Mouse (Mus musculus) thymus, adult 2 months (tissue): ENCODE data around the gene Pld6.

Source experiments
- CTCF ChIP-seq: fragments of 200-500 bp; IDR thresholded peaks from 2 replicates; pipeline ENCODE4 v1.5.1; 2012; ENCODE audit warnings: mild to moderate bottlenecking, control low read depth, low read length, moderate library complexity, borderline replicate concordance; ENCODE audit not compliant: control insufficient read depth, poor library complexity, insufficient read depth; ENCODE audit errors: extremely low read depth
- POLR2A ChIP-seq: fragments of 200-500 bp; IDR thresholded peaks from 2 replicates; pipeline ENCODE4 v1.6.1; 2012; ENCODE audit warnings: mild to moderate bottlenecking, low read length, control low read depth, moderate library complexity; ENCODE audit not compliant: control insufficient read depth, poor library complexity, insufficient read depth; ENCODE audit errors: extremely low read depth

DNA sequence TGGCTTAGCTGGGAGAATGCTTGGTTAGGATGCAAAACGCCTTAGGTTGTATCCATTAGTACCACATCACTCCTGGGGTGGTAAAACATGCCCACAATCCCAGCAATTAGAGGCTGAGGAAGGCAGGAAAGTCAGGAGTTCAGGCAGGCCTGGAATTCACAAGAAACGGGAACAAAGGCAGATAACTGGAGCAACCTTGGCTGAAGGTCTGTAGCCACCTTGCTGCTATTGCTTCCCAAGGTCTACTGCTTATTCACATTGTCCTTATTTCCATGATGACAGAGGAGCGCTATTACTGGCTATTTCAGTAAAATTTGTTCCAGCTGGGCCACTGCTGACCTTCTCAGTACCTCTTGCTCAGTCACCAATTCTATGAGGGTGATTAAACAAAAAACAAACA lies 25.8 kb upstream of the Pld6 start:
- TF ChIP-seq CTCF = no peak
- TF ChIP-seq POLR2A = no peak
